Mouse (Mus musculus): ENCODE results near the gene Gm28230. TPM values are rescaled to one million over a fixed set of nuclear protein-coding genes. Genes with fewer than 3 reads are reported as not detected.

The Gm28230 gene
- polyA plus RNA-seq (2017; shearing (Covaris generic)) = not detected

GRCm38 (mm10) chr2:74726551-74726950, at the start of gene Gm28230:
TSS of gene Gm28230 (plus strand) at chr2:74726728.

GRCm38 (mm10) chr2:74678891-74679595, 47.5 kb upstream of the Gm28230 start, which contains the start of gene Hoxd11:
TSS of gene Hoxd11 (plus strand) at chr2:74679557.

GRCm38 (mm10) chr2:74691022-74691951, 35.2 kb upstream of the Gm28230 start, which contains the start of gene Hoxd10:
TSS of gene Hoxd10 (plus strand) at chr2:74691924.

GRCm38 (mm10) chr2:74697567-74698121, 28.9 kb upstream of the Gm28230 start, which contains the start of gene Hoxd9:
TSS of gene Hoxd9 (plus strand) at chr2:74697727.

GRCm38 (mm10) chr2:74704393-74704998, 22.0 kb upstream of the Gm28230 start, which contains the start of gene Hoxd8:
TSS of gene Hoxd8 (plus strand) at chr2:74704615.

GRCm38 (mm10) chr2:74711721-74712621, 14.6 kb upstream of the Gm28230 start, which contains the start of the genes Hoxd3 and Hoxd4:
TSS of gene Hoxd3 (plus strand) at chr2:74711927.
TSS of gene Hoxd4 (plus strand) at chr2:74711929.

GRCm38 (mm10) chr2:74762522-74763244, 36.2 kb downstream of the Gm28230 start, which contains the start of gene Hoxd1:
TSS of gene Hoxd1 (plus strand) at chr2:74762980.

Other genes starting within 250 kb of the Gm28230 start
- gene Lnpk, start 147.3 kb upstream of the Gm28230 start, polyA plus RNA-seq (2017; shearing (Covaris generic)) = 21.1 TPM
- not detected for gene Evx2, start 67.2 kb upstream of the Gm28230 start, polyA plus RNA-seq (2017; shearing (Covaris generic))
- not detected for gene Hoxd13, start 58.4 kb upstream of the Gm28230 start, polyA plus RNA-seq (2017; shearing (Covaris generic))
- gene Hoxd12, start 51.7 kb upstream of the Gm28230 start, polyA plus RNA-seq (2017; shearing (Covaris generic)) = not detected
- not detected for gene Hoxd11, start 47.2 kb upstream of the Gm28230 start, polyA plus RNA-seq (2017; shearing (Covaris generic))
- gene Hoxd10, start 34.8 kb upstream of the Gm28230 start, polyA plus RNA-seq (2017; shearing (Covaris generic)) = not detected
- not detected for gene Hoxd9, start 29.0 kb upstream of the Gm28230 start, polyA plus RNA-seq (2017; shearing (Covaris generic))
- not detected for gene Hoxd8, start 22.1 kb upstream of the Gm28230 start, polyA plus RNA-seq (2017; shearing (Covaris generic))
- not detected for gene Hoxd3, start 14.8 kb upstream of the Gm28230 start, polyA plus RNA-seq (2017; shearing (Covaris generic))
- not detected for gene Hoxd4, start 14.8 kb upstream of the Gm28230 start, polyA plus RNA-seq (2017; shearing (Covaris generic))
- not detected for gene Hoxd1, start 36.3 kb downstream of the Gm28230 start, polyA plus RNA-seq (2017; shearing (Covaris generic))
- gene Mtx2, start 99.1 kb downstream of the Gm28230 start, polyA plus RNA-seq (2017; shearing (Covaris generic)) = 18.1 TPM

Measured in activated CD4-positive, CD25-positive, alpha-beta regulatory T cell, adult 9 weeks (primary cell).